Mouse (Mus musculus): ENCODE measurements around the gene Dbh. TPM values are rescaled to one million over a fixed set of nuclear protein-coding genes. Genes with fewer than 3 reads are reported as not detected.
A peak's percentile ranks its signal among the peaks of the same experiment; 100 is the strongest.

Dbh gene
- polyA plus RNA-seq, 1 experiment from 2014 or later: 1.1 TPM

- no peak for ATAC-seq (replicated peaks; ENCODE audit: low FRiP score, low TSS enrichment, low read depth)
- Histone ChIP-seq H3K4me3 (ENCODE audit: low read depth, low read length) (no peak overlapping the region), H3K9me3 (ENCODE audit: control insufficient read depth, low read length) (no peaks in the 10 kb centered on the region)
These were observed 38.5 kb upstream of the Dbh start for GRCm38 (mm10) chr2:27126496-27126895.

GRCm38 (mm10) chr2:27128990-27129389, 36.0 kb upstream of the Dbh start:
- Histone ChIP-seq H3K36me3 (ENCODE audit: control insufficient read depth, insufficient read depth, low read length) (no peaks in the 10 kb centered on the region), H3K4me2 (ENCODE audit: low read length) (no peak overlapping the region), H3K27ac (ENCODE audit: low read depth) (no peak overlapping the region), H3K9ac (ENCODE audit: low read length) (no peak overlapping the region), H3K4me1 (replicated peaks; ENCODE audit: control insufficient read depth, insufficient read depth, low read length) (no peaks in the 10 kb centered on the region), H3K27me3 (replicated peaks; ENCODE audit: control insufficient read depth, insufficient read depth, low read length) (no peaks in the 10 kb centered on the region), H3K9me3 (ENCODE audit: control insufficient read depth, low read length) (no peaks in the 10 kb centered on the region), H3K4me3 (ENCODE audit: low read depth, low read length) (no peak overlapping the region)
- ATAC-seq (replicated peaks; ENCODE audit: low FRiP score, low TSS enrichment, low read depth) (no peak), DNase-seq (ENCODE audit: low spot score) (no peak)
- WGBS: 65% methylated on average over 3 of the region's 3 CpGs

More at GRCm38 (mm10) chr2:27126496-27126895, 38.5 kb upstream of the Dbh start:
- Histone ChIP-seq H3K27ac (ENCODE audit: low read depth) (no peak overlapping the region), H3K36me3 (ENCODE audit: control insufficient read depth, insufficient read depth, low read length) (no peaks in the 10 kb centered on the region), H3K27me3 (replicated peaks; ENCODE audit: control insufficient read depth, insufficient read depth, low read length) (no peaks in the 10 kb centered on the region), H3K4me1 (replicated peaks; ENCODE audit: control insufficient read depth, insufficient read depth, low read length) (0 out of 2 replicates have a peak, but pooled peaks cover 5% of the 10 kb centered on the region), H3K4me2 (ENCODE audit: low read length) (no peak overlapping the region), H3K9ac (ENCODE audit: low read length) (no peak overlapping the region)
- WGBS: 49% methylated on average over 4 of the region's 4 CpGs
- DNase-seq (ENCODE audit: low spot score): no peak

- H3K27ac ChIP-seq (ENCODE audit: low read depth): no peak overlapping the region
- 64% methylated on average over 5 of the region's 5 CpGs for WGBS
- no peaks in the 10 kb centered on the region for H3K9me3 ChIP-seq (ENCODE audit: control insufficient read depth, low read length)
- H3K36me3 ChIP-seq (ENCODE audit: control insufficient read depth, insufficient read depth, low read length): no peaks in the 10 kb centered on the region
- H3K27me3 ChIP-seq (replicated peaks; ENCODE audit: control insufficient read depth, insufficient read depth, low read length): peaks cover 10% of the 10 kb centered on the region
- no peak overlapping the region for H3K4me2 ChIP-seq (ENCODE audit: low read length)
- ATAC-seq (replicated peaks; ENCODE audit: low FRiP score, low TSS enrichment, low read depth) (no peak), DNase-seq (ENCODE audit: low spot score) (no peak)
- no peak overlapping the region for H3K9ac ChIP-seq (ENCODE audit: low read length)
- no peak overlapping the region for H3K4me3 ChIP-seq (ENCODE audit: low read depth, low read length)
- no peaks in the 10 kb centered on the region for H3K4me1 ChIP-seq (replicated peaks; ENCODE audit: control insufficient read depth, insufficient read depth, low read length)
These were observed 29.1 kb upstream of the Dbh start for GRCm38 (mm10) chr2:27135935-27136334.

GRCm38 (mm10) chr2:27136336-27136735, 28.7 kb upstream of the Dbh start:
- no peaks in the 10 kb centered on the region for H3K4me1 ChIP-seq (replicated peaks; ENCODE audit: control insufficient read depth, insufficient read depth, low read length)
- H3K27ac ChIP-seq (ENCODE audit: low read depth): no peak overlapping the region
- H3K27me3 ChIP-seq (replicated peaks; ENCODE audit: control insufficient read depth, insufficient read depth, low read length): peaks cover 14% of the 10 kb centered on the region
- H3K36me3 ChIP-seq (ENCODE audit: control insufficient read depth, insufficient read depth, low read length): no peaks in the 10 kb centered on the region
- H3K4me2 ChIP-seq (ENCODE audit: low read length): no peak overlapping the region
- H3K4me3 ChIP-seq (ENCODE audit: low read depth, low read length): no peak overlapping the region
- H3K9ac ChIP-seq (ENCODE audit: low read length): no peak overlapping the region
- DNase-seq (ENCODE audit: low spot score): no peak
- WGBS: 67% methylated on average over 3 of the region's 3 CpGs
- no peak for ATAC-seq (replicated peaks; ENCODE audit: low FRiP score, low TSS enrichment, low read depth)
- no peaks in the 10 kb centered on the region for H3K9me3 ChIP-seq (ENCODE audit: control insufficient read depth, low read length)

- H3K9ac ChIP-seq (ENCODE audit: low read length): no peak overlapping the region
- DNase-seq (ENCODE audit: low spot score) (no peak), ATAC-seq (replicated peaks; ENCODE audit: low FRiP score, low TSS enrichment, low read depth) (no peak)
- H3K36me3 ChIP-seq (ENCODE audit: control insufficient read depth, insufficient read depth, low read length): no peaks in the 10 kb centered on the region
- H3K4me2 ChIP-seq (ENCODE audit: low read length): no peak overlapping the region
- H3K27me3 ChIP-seq (replicated peaks; ENCODE audit: control insufficient read depth, insufficient read depth, low read length): peaks cover 18% of the 10 kb centered on the region
- H3K4me3 ChIP-seq (ENCODE audit: low read depth, low read length): no peak overlapping the region
- H3K9me3 ChIP-seq (ENCODE audit: control insufficient read depth, low read length): no peaks in the 10 kb centered on the region
- H3K27ac ChIP-seq (ENCODE audit: low read depth): no peak overlapping the region
- 77% methylated on average over 1 of the region's 1 CpGs for WGBS
- H3K4me1 ChIP-seq (replicated peaks; ENCODE audit: control insufficient read depth, insufficient read depth, low read length): no peaks in the 10 kb centered on the region
These were observed 28.2 kb upstream of the Dbh start for GRCm38 (mm10) chr2:27136789-27137188.

GRCm38 (mm10) chr2:27138356-27138755, 26.7 kb upstream of the Dbh start:
- H3K27ac ChIP-seq (ENCODE audit: low read depth): no peak overlapping the region
- no peak overlapping the region for H3K4me2 ChIP-seq (ENCODE audit: low read length)
- 63% methylated on average over 4 of the region's 4 CpGs for WGBS
- ATAC-seq (replicated peaks; ENCODE audit: low FRiP score, low TSS enrichment, low read depth): no peak
- H3K36me3 ChIP-seq (ENCODE audit: control insufficient read depth, insufficient read depth, low read length): no peaks in the 10 kb centered on the region
- H3K9ac ChIP-seq (ENCODE audit: low read length): no peak overlapping the region
- no peaks in the 10 kb centered on the region for H3K4me1 ChIP-seq (replicated peaks; ENCODE audit: control insufficient read depth, insufficient read depth, low read length)
- DNase-seq (ENCODE audit: low spot score): no peak
- H3K27me3 ChIP-seq (replicated peaks; ENCODE audit: control insufficient read depth, insufficient read depth, low read length): peaks cover 29% of the 10 kb centered on the region
- H3K9me3 ChIP-seq (ENCODE audit: control insufficient read depth, low read length): no peaks in the 10 kb centered on the region
- no peak overlapping the region for H3K4me3 ChIP-seq (ENCODE audit: low read depth, low read length)

- no peak within 1 kb of the TSS for H3K27ac ChIP-seq (ENCODE audit: low read depth)
- H3K4me1 ChIP-seq (replicated peaks; ENCODE audit: control insufficient read depth, insufficient read depth, low read length): no peaks in the 10 kb centered on the region
- peaks cover 29% of the 10 kb centered on the region for H3K27me3 ChIP-seq (replicated peaks; ENCODE audit: control insufficient read depth, insufficient read depth, low read length)
- peak; percentile 50; the same call in 1 of the 2 replicates for ATAC-seq (replicated peaks; ENCODE audit: low FRiP score, low TSS enrichment, low read depth)
- no peaks in the 10 kb centered on the region for H3K9me3 ChIP-seq (ENCODE audit: control insufficient read depth, low read length)
- H3K4me3 ChIP-seq (ENCODE audit: low read depth, low read length): peak within 1 kb of the TSS; percentile 32
- DNase-seq (ENCODE audit: low spot score): peak; percentile 86
- 2% methylated on average over 60 of the region's 62 CpGs for WGBS
- peak within 1 kb of the TSS; percentile 59 for H3K4me2 ChIP-seq (ENCODE audit: low read length)
- H3K9ac ChIP-seq (ENCODE audit: low read length): no peak within 1 kb of the TSS
- H3K36me3 ChIP-seq (ENCODE audit: control insufficient read depth, insufficient read depth, low read length): no peaks in the 10 kb centered on the region
These were observed 22.9 kb upstream of the Dbh start, which contains the start of gene Fam163b for GRCm38 (mm10) chr2:27141950-27142693. Gene Fam163b (minus strand): TSS chr2:27142491.

- ATAC-seq (replicated peaks; ENCODE audit: low FRiP score, low TSS enrichment, low read depth) (no peak), DNase-seq (ENCODE audit: low spot score) (no peak)
- 69% methylated on average over 2 of the region's 2 CpGs for WGBS
- H3K27me3 ChIP-seq (replicated peaks; ENCODE audit: control insufficient read depth, insufficient read depth, low read length): peaks cover 22% of the 10 kb centered on the region
- no peak overlapping the region for H3K4me3 ChIP-seq (ENCODE audit: low read depth, low read length)
- H3K9ac ChIP-seq (ENCODE audit: low read length): no peak overlapping the region
- no peaks in the 10 kb centered on the region for H3K36me3 ChIP-seq (ENCODE audit: control insufficient read depth, insufficient read depth, low read length)
- H3K4me1 ChIP-seq (replicated peaks; ENCODE audit: control insufficient read depth, insufficient read depth, low read length): no peaks in the 10 kb centered on the region
- no peaks in the 10 kb centered on the region for H3K9me3 ChIP-seq (ENCODE audit: control insufficient read depth, low read length)
- no peak overlapping the region for H3K27ac ChIP-seq (ENCODE audit: low read depth)
- no peak overlapping the region for H3K4me2 ChIP-seq (ENCODE audit: low read length)
These were observed 20.1 kb upstream of the Dbh start for GRCm38 (mm10) chr2:27144957-27145356.

GRCm38 (mm10) chr2:27146840-27147239, 18.2 kb upstream of the Dbh start:
- ATAC-seq (replicated peaks; ENCODE audit: low FRiP score, low TSS enrichment, low read depth) (no peak), DNase-seq (ENCODE audit: low spot score) (no peak)
- H3K36me3 ChIP-seq (ENCODE audit: control insufficient read depth, insufficient read depth, low read length): no peaks in the 10 kb centered on the region
- no peaks in the 10 kb centered on the region for H3K4me1 ChIP-seq (replicated peaks; ENCODE audit: control insufficient read depth, insufficient read depth, low read length)
- no peak overlapping the region for H3K9ac ChIP-seq (ENCODE audit: low read length)
- no peak overlapping the region for H3K4me2 ChIP-seq (ENCODE audit: low read length)
- no peak overlapping the region for H3K4me3 ChIP-seq (ENCODE audit: low read depth, low read length)
- WGBS: 68% methylated on average over 6 of the region's 6 CpGs
- no peak overlapping the region for H3K27ac ChIP-seq (ENCODE audit: low read depth)
- peaks cover 11% of the 10 kb centered on the region for H3K27me3 ChIP-seq (replicated peaks; ENCODE audit: control insufficient read depth, insufficient read depth, low read length)
- H3K9me3 ChIP-seq (ENCODE audit: control insufficient read depth, low read length): no peaks in the 10 kb centered on the region

Measured in intestine, embryonic 14.5 days (tissue).